Mouse (Mus musculus): ENCODE measurements around the gene Polr3h. TPM values are rescaled to one million over a fixed set of nuclear protein-coding genes. Genes with fewer than 3 reads are reported as not detected.
A peak's percentile ranks its signal among the peaks of the same experiment; 100 is the strongest.

The Polr3h gene
- polyA plus RNA-seq, 1 experiment from 2014 or later = 86.3 TPM

DNA sequence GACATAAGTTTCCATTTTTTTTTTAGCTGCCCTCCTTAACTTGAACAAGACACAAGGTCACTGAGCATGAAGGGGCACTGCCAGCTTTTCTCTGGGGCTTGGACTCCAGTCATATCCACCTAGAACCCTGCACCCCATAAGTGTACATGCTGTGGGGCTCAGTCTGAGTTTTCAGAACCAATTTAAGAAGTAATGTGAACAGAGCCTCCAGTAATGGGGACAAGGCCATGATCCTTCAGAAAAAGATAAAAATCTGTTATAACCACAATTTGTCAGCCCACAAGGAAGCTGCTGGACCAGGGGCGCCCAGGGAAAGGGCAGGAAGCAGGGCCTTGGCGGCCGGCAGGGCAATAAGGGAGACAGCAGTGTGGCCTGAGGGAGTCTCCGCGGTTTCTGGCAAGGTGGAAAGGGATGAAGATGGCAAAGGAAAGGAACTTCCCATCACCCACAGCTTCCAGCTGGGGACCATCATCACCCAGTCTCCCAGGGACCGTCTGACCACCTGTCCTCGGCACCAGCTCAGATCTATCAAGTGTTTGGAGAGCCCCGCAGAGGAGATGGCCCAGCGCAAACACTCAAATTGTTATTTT lies 73.5 kb downstream of the Polr3h start:
- DNase-seq (ENCODE audit: low spot score) = no peak
- no peaks in the 10 kb centered on the region for H3K9me3 ChIP-seq
- no peak overlapping the region for H3K4me3 ChIP-seq
- H3K36me3 ChIP-seq = peaks cover 68% of the 10 kb centered on the region
- peaks cover 23% of the 10 kb centered on the region for H3K4me1 ChIP-seq (replicated peaks)
- no peaks in the 10 kb centered on the region for H3K27me3 ChIP-seq (ENCODE audit: insufficient read depth, poor library complexity, severe bottlenecking)
- no peak overlapping the region for H3K27ac ChIP-seq
- WGBS = 90% methylated on average over 9 of the region's 9 CpGs

DNA sequence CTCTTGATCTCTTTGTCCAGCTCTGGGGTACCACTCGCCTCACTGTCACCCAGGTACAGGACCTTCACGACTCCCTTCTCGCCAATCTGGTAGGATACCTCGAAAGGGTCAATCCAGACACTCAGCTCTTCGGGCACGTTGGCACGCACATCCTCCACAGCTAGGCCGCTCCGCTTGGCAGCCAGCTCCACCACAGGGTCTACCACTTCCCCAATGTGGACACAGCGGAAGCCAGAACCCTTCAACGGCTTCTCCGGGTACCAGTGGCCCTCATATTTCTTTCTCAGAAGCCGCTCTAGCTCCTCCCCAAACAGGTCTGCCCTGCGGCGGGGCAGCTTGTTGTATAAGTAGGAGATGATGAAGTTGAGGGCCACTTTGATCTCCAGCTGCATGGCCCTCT lies 74.7 kb downstream of the Polr3h start:
- peaks cover 78% of the 10 kb centered on the region for H3K36me3 ChIP-seq
- H3K9me3 ChIP-seq = no peaks in the 10 kb centered on the region
- peaks cover 15% of the 10 kb centered on the region for H3K4me1 ChIP-seq (replicated peaks)
- no peak for DNase-seq (ENCODE audit: low spot score)
- no peak overlapping the region for H3K4me3 ChIP-seq
- 97% methylated on average over 15 of the region's 15 CpGs for WGBS
- no peaks in the 10 kb centered on the region for H3K27me3 ChIP-seq (ENCODE audit: insufficient read depth, poor library complexity, severe bottlenecking)
- no peak overlapping the region for H3K27ac ChIP-seq

DNA sequence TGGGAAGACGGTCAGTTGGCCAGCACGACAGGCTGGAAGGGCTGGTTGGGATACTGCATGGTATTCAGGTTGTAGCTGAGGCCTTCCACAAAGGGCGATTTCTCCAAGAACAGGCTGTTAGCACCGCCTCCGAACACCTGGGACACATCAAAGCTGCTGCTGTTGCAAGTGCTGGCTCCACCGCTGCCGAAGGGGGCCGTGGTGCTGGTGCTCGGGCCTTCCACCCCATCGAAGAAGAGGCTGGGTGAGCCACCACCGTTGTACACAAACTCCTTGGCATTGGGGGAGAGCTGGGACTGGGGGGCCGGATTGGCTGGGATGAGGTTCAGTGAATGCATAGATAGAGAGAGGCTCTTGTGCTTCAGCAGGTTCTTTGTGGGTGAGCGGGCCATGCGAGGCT lies 75.3 kb downstream of the Polr3h start:
- DNase-seq (ENCODE audit: low spot score) = no peak
- H3K4me1 ChIP-seq (replicated peaks) = peaks cover 13% of the 10 kb centered on the region
- H3K36me3 ChIP-seq = peaks cover 78% of the 10 kb centered on the region
- no peaks in the 10 kb centered on the region for H3K9me3 ChIP-seq
- H3K4me3 ChIP-seq = no peak overlapping the region
- WGBS = 91% methylated on average over 14 of the region's 14 CpGs
- H3K27ac ChIP-seq = no peak overlapping the region
- H3K27me3 ChIP-seq (ENCODE audit: insufficient read depth, poor library complexity, severe bottlenecking) = no peaks in the 10 kb centered on the region

DNA sequence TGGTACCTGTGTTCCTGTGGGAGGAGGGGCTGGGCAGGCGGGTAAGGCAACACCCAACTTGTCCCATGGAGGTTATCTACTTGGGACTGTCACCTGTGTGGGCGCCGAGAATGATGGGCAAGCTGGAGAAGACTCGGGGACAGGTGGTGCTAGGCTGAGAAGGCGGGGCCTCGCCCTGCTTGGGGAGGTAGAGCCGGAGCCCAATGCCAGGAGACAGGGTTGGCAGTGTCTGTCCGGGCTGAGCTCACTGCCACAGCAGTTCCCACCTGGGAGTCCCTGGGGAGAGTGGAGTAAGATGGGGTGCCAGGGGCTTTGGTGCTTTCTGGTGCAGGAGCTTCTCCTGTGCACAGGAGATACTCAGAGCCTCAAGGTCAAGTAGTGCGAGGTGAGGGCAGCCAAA lies 76.9 kb downstream of the Polr3h start:
- no peak overlapping the region for H3K27ac ChIP-seq
- no peaks in the 10 kb centered on the region for H3K9me3 ChIP-seq
- peaks cover 7% of the 10 kb centered on the region for H3K4me1 ChIP-seq (replicated peaks)
- H3K27me3 ChIP-seq (ENCODE audit: insufficient read depth, poor library complexity, severe bottlenecking) = no peaks in the 10 kb centered on the region
- peaks cover 69% of the 10 kb centered on the region for H3K36me3 ChIP-seq
- H3K4me3 ChIP-seq = no peak overlapping the region
- DNase-seq (ENCODE audit: low spot score) = no peak
- WGBS = 89% methylated on average over 9 of the region's 9 CpGs

DNA sequence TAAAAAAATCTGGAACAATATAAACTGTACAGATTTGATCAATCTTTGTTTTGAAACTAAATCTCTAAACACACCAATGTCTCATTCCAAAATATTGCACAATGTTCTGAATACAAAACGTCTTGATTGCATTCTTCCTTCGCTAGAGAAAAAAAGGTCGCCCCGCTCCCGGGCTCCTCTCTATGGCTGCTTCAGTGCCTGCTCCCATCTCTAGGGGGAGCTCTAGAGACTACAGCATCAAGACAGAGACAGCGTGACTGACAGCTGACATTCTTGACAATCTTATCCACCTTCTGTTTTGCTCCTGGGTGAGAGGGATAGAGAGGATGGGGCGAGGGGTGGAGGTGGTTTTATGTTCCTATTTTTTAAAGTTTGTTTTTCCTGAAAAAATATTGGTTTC lies 77.7 kb downstream of the Polr3h start:
- WGBS = 46% methylated on average over 7 of the region's 7 CpGs

DNA sequence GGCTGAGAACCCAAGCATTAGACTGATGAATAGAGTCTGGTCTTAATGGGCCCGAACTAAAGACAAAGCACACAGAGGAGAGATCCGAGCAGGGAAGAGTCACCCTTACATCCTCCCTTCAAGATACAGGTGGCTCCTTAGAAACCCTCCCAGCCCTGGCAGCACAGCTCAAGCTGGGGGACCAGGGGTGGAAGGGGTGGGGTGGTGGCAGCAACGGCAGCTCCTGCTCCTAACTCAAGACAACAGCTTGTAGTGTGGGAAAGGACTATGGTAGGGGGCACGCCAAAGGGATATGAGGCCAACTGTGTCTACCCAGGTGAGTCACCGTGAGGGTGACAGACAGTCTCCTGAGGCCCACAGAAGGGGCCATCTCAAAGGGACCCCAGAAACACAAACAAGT lies 78.2 kb downstream of the Polr3h start:
- H3K4me3 ChIP-seq = no peak overlapping the region
- no peak overlapping the region for H3K27ac ChIP-seq
- 87% methylated on average over 5 of the region's 5 CpGs for whole genome bisulfite sequencing
- H3K36me3 ChIP-seq = peaks cover 57% of the 10 kb centered on the region
- no peak for DNase-seq (ENCODE audit: low spot score)
- H3K27me3 ChIP-seq (ENCODE audit: insufficient read depth, poor library complexity, severe bottlenecking) = no peaks in the 10 kb centered on the region
- H3K4me1 ChIP-seq (replicated peaks) = peaks cover 7% of the 10 kb centered on the region
- H3K9me3 ChIP-seq = no peaks in the 10 kb centered on the region

More for the DNA sequence above, 77.7 kb downstream of the Polr3h start:
- Histone ChIP-seq H3K27me3 (ENCODE audit: insufficient read depth, poor library complexity, severe bottlenecking) (no peaks in the 10 kb centered on the region), H3K27ac (no peak overlapping the region), H3K4me3 (no peak overlapping the region), H3K9me3 (no peaks in the 10 kb centered on the region), H3K4me1 (replicated peaks) (peaks cover 7% of the 10 kb centered on the region), H3K36me3 (peaks cover 61% of the 10 kb centered on the region)
- DNase-seq (ENCODE audit: low spot score) = peak; percentile 51

DNA sequence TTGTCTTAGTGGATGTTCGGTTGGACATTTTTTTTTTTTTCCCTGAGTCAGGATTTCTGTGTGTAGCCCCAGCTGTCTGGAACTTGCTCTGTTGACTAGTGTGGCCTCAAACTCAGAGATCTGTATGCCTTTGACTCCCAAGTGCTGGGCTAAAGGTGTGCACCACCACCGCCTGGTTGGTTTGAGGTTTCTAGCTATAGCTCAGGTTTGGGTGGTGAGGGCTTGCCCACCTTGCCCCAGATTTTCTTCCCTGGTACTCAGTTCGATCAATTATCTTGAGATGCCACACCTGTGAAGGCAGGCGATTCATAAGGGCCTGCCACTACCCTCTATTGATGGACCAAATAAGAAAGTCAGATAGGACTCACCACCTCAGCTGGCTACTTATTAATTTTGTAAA lies 78.9 kb downstream of the Polr3h start:
- DNase-seq (ENCODE audit: low spot score) = no peak
- no peak overlapping the region for H3K4me3 ChIP-seq
- WGBS = 94% methylated on average over 4 of the region's 4 CpGs
- H3K27ac ChIP-seq = no peak overlapping the region
- H3K36me3 ChIP-seq = peaks cover 50% of the 10 kb centered on the region
- H3K27me3 ChIP-seq (ENCODE audit: insufficient read depth, poor library complexity, severe bottlenecking) = no peaks in the 10 kb centered on the region
- H3K4me1 ChIP-seq (replicated peaks) = peaks cover 7% of the 10 kb centered on the region
- no peaks in the 10 kb centered on the region for H3K9me3 ChIP-seq

DNA sequence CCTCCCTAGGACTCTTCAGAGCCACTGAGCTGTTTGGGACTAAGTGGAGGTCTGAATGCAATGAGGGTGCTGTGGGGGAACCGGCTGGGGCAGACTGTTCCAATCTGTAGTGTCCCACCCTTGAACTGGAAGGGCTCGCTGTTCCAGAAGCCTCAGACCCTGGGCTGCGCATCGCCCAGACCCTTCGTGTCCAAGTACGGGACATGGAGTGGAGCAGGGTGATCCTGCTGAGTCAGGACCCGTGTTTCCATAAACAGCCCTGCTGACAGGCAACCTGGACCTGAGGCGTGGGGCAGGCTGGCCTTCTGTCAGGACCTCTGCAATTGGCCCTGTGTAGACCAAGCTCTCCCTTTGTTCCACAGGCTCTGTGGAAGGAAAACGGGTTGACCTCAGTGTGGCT lies 79.3 kb downstream of the Polr3h start:
- H3K27me3 ChIP-seq (ENCODE audit: insufficient read depth, poor library complexity, severe bottlenecking) = no peaks in the 10 kb centered on the region
- no peak overlapping the region for H3K4me3 ChIP-seq
- WGBS = 91% methylated on average over 9 of the region's 9 CpGs
- H3K4me1 ChIP-seq (replicated peaks) = peaks cover 7% of the 10 kb centered on the region
- H3K9me3 ChIP-seq = no peaks in the 10 kb centered on the region
- H3K36me3 ChIP-seq = peaks cover 46% of the 10 kb centered on the region
- DNase-seq (ENCODE audit: low spot score) = no peak
- no peak overlapping the region for H3K27ac ChIP-seq

DNA sequence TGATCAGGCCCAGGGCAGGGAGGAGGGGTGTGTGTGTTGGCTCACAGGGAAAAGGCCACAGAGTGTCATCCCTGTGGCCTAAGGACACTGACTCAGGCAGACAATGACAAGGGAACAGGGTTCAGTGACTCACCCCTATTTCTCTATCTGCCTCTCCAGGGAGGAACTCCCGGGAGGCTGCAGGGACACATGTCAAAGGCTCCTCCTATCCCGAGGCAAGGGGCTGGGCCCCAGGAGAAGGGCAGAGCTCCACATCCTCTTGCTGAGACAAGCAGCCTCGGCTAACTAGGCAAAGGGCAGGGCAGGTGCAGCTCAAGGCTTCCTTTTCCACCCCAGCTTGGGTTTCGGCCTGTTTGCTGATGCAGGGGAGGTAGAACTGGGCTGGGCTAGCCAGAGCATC lies 80.3 kb downstream of the Polr3h start:
- peaks cover 7% of the 10 kb centered on the region for H3K4me1 ChIP-seq (replicated peaks)
- H3K4me3 ChIP-seq = no peak overlapping the region
- WGBS = 42% methylated on average over 4 of the region's 4 CpGs
- no peak overlapping the region for H3K27ac ChIP-seq
- no peaks in the 10 kb centered on the region for H3K27me3 ChIP-seq (ENCODE audit: insufficient read depth, poor library complexity, severe bottlenecking)
- H3K36me3 ChIP-seq = peaks cover 35% of the 10 kb centered on the region
- no peaks in the 10 kb centered on the region for H3K9me3 ChIP-seq
- DNase-seq (ENCODE audit: low spot score) = no peak

DNA sequence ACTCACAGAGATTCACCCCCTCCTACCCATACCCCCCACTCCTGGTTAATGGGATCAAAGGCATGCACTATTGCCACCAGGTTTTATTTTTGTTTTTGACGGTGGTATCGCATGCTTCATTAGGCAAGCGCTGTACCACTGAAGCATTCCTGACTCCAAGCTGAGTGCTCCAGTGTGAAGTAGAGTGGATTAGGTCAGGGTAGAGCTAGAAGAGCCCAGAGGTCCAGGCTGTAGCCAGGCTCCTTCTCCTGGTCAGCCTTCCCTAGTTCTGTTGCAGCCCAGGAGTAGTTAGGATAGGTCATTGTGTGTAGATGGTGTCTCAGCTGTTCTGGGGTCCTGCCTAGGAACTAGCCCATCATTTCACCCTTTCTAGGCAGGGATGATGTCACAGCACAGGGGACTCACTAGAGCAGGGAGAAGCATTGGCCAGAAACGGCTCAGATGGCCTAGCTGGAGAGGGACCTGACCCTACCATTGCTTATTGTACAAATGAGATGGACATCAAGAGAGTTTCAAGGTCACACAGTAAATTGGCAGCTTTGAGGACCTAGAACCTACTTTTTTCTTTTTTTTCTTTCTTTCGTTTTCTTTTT lies 80.9 kb downstream of the Polr3h start:
- H3K9me3 ChIP-seq = no peaks in the 10 kb centered on the region
- H3K27me3 ChIP-seq (ENCODE audit: insufficient read depth, poor library complexity, severe bottlenecking) = no peaks in the 10 kb centered on the region
- 73% methylated on average over 5 of the region's 5 CpGs for WGBS
- no peak overlapping the region for H3K27ac ChIP-seq
- no peak overlapping the region for H3K4me3 ChIP-seq
- H3K36me3 ChIP-seq = peaks cover 29% of the 10 kb centered on the region
- no peak for DNase-seq (ENCODE audit: low spot score)
- H3K4me1 ChIP-seq (replicated peaks) = peaks cover 7% of the 10 kb centered on the region

DNA sequence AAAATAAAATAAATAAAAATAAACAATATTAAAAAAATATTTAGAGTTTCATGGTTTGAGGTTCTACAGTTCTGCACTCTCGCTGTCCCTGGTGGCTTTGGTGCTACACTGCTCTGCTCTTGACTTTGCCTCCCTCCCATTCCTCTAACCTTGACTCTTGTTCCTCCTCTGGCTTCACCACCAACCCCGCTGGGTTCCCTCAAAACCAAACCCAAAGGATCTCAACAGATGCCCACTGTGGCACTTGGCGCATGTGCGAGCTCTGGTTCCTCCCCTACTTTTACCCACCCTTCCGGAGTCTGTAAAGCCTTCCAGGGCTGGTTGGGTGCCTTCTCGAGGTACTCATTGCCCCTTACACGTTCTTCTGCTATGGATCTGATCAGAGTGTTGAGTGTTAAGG lies 83.8 kb downstream of the Polr3h start:
- peaks cover 5% of the 10 kb centered on the region; the same call in 1 of the 2 replicates for H3K27me3 ChIP-seq (ENCODE audit: insufficient read depth, poor library complexity, severe bottlenecking)
- 84% methylated on average over 7 of the region's 7 CpGs for WGBS
- peaks cover 8% of the 10 kb centered on the region; the same call in 1 of the 2 replicates for H3K36me3 ChIP-seq
- no peak overlapping the region for H3K4me3 ChIP-seq
- no peaks in the 10 kb centered on the region for H3K9me3 ChIP-seq
- peaks cover 12% of the 10 kb centered on the region for H3K4me1 ChIP-seq (replicated peaks)
- no peak overlapping the region for H3K27ac ChIP-seq
- DNase-seq (ENCODE audit: low spot score) = no peak

DNA sequence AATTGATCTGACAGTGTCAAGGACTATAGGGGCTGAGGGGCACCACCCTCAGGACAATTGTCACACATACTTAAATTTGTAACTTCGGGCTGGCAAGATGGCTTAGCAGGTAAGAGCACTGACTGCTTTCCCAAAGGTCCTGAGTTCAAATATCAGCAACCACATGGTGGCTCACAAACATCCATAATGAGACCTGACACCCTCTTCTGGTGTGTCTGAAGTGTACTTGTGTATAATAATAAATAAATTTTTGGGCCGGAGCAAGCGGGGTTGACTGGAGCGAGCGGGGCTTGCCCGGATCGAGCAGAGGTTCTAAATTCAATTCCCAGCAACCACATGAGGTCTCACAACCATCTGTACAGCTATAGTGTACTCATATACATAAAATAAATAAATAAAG lies 85.7 kb downstream of the Polr3h start:
- H3K4me3 ChIP-seq = no peak overlapping the region
- H3K36me3 ChIP-seq = no peaks in the 10 kb centered on the region
- DNase-seq (ENCODE audit: low spot score) = no peak
- 94% methylated on average over 7 of the region's 7 CpGs for WGBS
- H3K9me3 ChIP-seq = no peaks in the 10 kb centered on the region
- H3K27me3 ChIP-seq (ENCODE audit: insufficient read depth, poor library complexity, severe bottlenecking) = peaks cover 20% of the 10 kb centered on the region
- no peak overlapping the region for H3K27ac ChIP-seq
- peaks cover 22% of the 10 kb centered on the region for H3K4me1 ChIP-seq (replicated peaks)

DNA sequence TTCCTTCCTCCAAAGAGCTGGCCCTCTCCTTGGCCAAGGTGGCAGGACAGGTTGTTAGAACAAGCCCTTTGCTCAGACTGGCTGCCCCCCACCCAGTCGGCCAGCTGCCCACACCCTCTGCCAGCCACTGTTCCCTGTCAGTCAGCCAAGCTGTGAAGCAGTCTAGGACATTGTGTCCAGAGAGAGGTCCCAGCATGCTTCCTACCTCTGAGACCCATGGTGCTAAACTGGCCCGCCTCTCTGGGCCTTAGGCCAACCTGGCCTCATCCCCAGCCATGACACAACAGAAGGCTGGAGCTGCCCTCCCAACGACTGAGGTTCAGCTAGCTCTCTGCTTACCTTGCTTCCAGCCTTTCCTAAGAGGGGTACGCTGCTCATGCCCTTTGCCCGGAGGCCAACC lies 86.4 kb downstream of the Polr3h start:
- Histone ChIP-seq H3K36me3 (no peaks in the 10 kb centered on the region), H3K9me3 (no peaks in the 10 kb centered on the region), H3K4me3 (no peak overlapping the region), H3K27me3 (ENCODE audit: insufficient read depth, poor library complexity, severe bottlenecking) (peaks cover 27% of the 10 kb centered on the region), H3K4me1 (replicated peaks) (peaks cover 28% of the 10 kb centered on the region), H3K27ac (no peak overlapping the region)
- WGBS = 75% methylated on average over 5 of the region's 5 CpGs
- no peak for DNase-seq (ENCODE audit: low spot score)
